Mouse (Mus musculus) bone marrow macrophage, adult 2 months (primary cell): Measurements from ENCODE around the gene Fgr.

Experiments
- CTCF ChIP-seq: IDR thresholded peaks from 2 replicates; pipeline ENCODE4 v1.5.1; 2012; ENCODE audit warnings: low read depth, mild to moderate bottlenecking, low read length, moderate library complexity
- POLR2A ChIP-seq: IDR thresholded peaks from 2 replicates; pipeline ENCODE4 v1.6.1; 2012; ENCODE audit warnings: mild to moderate bottlenecking, low read depth, low read length, borderline replicate concordance

- TF ChIP-seq CTCF (no peak), POLR2A (no peak)
Measured at GRCm38 (mm10) chr4:133003316-133004018, 29.6 kb downstream of the Fgr start.
